Mouse (Mus musculus) ES-Bruce4 (cell line): ENCODE results near the gene Gpn1.

Experiments
- CTCF ChIP-seq: IDR thresholded peaks from one replicate; pipeline ENCODE4 v1.8.1; 2011; ENCODE audit warnings: low read depth, low read length
- EP300 ChIP-seq: IDR thresholded peaks from 2 replicates; pipeline ENCODE4 v1.6.1; 2011; ENCODE audit warnings: low read depth, low read length; ENCODE audit not compliant: insufficient read depth
- POLR2A ChIP-seq: IDR thresholded peaks from one replicate; pipeline ENCODE4 v1.8.1; 2011; ENCODE audit warnings: low read length; ENCODE audit not compliant: insufficient read depth

- no peak for TF ChIP-seq POLR2A
- no peak for TF ChIP-seq CTCF
- no peak for TF ChIP-seq EP300
These were observed 41.6 kb upstream of the Gpn1 start for GRCm38 (mm10) chr5:31452886-31453410.
